Mouse (Mus musculus) brain, embryonic 18.5 days (tissue): ENCODE measurements around the gene Mdga2.

Experiments
- DNase-seq: peaks from one replicate; pipeline ENCODE4 v3.0.0-alpha.2; 2012; ENCODE audit warnings: low read depth, low spot score

Gene Mdga2

DNA sequence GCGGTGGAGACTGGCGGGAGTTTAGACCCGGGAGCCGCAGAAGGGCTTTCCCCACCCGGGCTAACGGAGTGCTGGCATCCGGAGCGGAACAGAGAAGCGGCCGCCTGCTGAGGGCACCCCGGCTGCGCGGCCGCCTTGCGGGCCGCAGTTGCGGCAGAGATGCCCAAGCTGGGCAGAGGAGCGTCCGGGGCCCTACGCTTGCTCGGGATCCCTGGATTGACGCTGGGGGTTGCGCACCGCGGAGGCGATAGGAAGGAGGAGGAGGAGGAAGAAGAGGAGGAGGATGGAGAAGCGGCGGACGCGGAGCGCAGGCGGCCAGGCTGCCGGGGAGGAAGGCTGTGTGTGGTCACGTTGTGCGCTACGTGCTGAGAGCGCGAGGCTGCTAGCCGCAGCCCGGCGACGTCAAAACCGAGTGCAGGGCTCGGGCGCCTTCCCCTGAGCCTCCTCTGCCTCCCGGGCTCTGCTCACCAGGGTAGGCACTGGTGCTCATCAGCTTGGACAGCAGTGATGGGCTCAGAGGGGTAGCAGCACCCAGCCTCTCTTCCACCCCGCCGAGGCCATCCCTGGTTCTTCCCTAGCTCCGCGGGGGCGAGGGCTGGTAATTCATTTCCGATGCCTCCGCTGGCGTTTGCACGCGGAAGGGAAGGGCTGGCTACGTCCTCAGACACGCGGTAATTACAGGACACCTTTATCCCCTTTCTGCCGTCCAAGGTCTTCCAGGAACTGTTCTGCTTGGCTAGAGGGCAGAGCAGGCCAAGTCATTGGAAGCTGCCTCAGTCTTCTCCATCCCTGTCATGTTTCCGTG lies at the start of gene Mdga2:
TSS of gene Mdga2 (minus strand) at position 329 of the 805 bp plus-strand sequence.
- peak; percentile 43 for DNase-seq

DNA sequence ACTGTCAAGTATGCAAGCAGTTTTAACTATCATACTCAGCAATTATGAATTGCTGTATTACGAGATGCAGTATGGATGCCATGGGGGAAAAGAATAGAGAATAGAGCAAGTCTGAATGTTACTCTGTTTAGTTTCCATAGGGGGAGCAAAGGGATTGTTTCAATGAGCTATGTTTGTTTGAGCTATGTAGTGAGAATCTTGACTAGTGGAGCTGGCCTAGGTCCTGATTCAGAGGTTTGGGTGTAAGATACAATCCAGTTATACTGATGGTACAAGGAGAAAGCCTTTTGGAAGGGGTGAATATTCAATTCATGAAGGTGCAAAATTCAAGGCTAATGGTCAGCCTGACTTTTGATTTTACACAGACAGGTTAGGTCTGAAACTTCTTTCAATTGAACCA lies 45.1 kb upstream of the Mdga2 start:
- no peak for DNase-seq

DNA sequence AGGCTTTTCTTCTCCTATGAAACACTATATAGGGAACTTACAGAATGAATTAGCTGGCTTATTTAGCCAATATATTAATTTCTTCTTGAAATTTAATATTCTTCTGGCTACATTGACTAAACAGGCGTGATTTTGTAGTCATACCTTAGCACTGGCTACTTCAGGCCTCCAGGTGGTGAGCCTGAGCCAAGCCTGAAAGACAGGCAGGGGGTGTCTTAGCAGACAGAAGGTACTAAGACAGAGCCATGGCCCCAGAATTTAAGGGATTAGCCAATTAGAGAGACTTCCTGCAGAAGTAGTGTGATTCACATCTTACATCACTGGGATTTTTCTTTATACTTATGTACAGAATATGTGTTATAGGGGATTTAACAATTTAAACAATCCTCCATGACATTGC lies 1.2 kb upstream of the Mdga2 start:
- no peak for DNase-seq

DNA sequence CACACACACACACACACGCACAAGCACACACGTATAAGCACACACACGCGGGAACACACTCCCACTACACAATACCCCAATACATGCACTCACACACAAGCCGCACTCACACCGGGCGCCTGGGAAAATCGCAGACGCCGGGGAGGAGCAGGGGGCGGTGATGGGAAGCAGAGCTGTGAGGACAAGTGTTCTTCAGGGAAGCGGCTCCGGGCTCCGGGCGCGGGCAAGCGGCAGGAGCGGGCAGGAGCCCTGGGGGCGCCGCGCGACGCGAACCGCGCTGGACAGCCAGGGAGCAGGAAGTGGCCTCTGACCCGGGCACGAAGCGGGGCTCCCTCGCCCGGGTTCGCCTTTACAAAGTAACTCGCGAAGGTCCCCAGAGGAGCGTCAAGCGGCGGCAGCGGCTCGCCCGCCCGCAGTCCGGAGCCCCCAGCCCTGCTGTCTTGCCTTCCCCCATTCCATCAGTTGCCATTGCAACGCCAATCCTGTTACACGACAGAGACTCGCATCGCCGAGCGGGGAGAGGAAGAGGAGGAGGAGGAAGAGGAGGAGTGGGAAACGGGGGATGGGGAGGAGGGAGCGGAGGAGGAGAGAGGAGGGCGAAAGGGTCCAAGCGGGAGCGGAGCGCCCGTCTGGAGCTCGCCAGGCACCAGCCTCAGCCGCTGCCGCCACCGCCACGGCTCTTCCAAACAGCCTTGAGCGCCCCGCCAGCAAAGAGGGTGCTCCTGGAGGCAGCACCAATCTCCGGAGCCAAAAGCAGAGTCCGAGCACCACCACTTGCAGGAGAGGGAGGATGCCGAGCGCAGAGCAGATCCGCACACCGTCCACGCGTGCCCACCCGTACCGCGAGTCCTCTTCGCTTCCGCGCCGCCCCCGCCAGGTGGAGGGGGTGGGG lies 774 bp downstream of the Mdga2 start:
- DNase-seq = peak; percentile 49

DNA sequence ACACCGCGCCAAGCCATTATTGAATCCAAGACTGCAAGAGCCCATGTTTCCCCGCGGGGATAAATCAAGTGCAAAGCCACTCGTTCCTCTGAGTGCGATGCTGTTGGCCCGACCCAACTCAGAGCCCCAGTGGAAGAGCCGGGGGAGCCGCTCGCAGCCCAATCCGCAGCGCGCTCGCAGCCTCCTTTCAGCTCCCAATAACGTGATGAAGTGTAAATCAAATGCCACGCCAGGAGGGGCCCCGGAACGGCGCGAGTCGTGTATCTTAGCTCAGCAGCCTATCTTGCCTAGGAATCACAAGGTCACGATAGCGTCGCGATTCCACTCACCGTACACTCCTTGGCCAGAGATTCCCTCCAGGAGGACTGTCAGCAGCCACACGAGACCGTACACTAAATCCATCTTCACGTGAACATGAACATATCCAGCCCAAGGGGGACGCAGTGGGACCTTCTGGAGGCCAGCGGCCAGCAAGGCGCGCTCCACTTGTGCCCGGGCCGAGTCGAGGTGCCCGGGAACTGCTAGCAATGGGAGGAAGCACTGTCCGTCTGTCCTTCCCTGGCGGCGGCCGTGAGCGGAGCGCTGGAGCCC lies 1.6 kb downstream of the Mdga2 start:
- peak; percentile 52 for DNase-seq

DNA sequence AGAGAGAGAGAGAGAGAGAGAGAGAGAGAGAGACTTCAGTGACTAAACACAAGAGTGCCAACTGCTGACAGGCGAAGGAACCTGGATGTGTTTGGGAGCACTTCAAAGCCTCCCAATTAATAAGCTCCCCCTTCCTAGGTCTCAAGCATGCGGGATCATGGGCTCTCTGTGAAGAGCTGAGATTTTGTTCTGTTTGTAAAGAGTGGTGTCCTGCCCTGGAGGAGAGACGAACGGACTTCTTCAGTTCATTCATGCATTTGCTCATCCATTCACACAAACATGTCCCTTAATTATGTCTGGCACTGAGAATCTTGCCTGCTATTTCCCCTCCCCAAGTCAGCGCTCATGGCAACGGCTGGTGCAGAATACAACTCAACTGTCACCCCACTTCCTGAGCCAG lies 2.3 kb downstream of the Mdga2 start:
- no peak for DNase-seq

DNA sequence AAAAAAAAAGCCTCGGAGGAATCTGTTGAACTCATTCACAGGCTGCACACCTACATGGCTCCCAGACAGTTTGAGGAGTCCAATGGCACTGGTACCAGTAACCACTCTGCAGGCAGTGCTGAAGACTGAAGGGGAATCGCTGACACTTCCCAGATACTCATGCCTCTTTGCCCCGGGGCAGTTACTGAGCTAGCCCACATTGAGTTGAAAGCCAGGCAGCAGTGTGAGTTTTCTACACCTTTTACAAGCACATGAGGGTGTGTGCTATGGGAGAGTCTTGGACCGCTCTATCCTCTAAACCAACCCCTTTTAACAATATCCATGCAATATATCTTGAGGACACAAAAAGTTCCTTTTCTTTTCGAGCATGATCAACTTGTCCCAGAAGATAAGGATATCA lies 2.8 kb downstream of the Mdga2 start:
- DNase-seq = no peak

DNA sequence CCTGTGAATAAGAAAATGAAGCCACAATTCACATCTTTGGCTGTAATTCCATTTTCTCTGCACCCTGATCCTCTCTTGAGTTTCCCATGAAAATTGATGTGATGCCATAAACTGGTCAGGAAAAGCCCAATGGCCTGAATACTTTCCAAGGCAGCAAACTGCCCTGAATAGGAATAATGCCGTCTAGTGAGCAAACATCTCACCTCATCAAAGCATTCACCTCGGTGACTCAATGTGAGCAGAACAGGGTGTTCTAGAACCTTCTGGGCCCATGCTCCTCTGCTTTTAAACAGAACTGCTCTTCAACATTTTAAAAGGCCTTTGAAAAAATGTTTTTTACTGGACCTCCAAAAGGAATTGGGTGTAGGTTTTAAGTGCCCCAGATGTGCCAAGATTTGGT lies 9.5 kb downstream of the Mdga2 start:
- no peak for DNase-seq

DNA sequence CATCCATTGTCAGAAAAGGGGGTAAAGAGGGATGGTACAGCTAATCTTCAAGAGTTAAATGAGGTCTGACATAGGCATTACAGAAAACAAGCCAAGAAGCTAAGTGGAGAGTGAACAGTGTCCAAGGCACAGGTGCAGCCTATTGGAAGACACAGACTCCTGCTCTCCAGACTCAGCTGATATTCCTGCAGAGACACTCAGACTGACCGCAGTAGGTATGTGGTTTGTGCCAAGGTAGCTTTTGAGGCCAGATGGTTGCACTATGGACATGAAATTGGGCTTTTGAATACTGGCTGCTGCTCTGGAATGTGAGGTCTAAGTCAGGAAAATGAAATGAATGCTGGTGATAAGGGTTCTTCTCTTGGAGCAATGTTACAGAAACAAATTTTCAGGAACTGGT lies 44.2 kb downstream of the Mdga2 start:
- no peak for DNase-seq

DNA sequence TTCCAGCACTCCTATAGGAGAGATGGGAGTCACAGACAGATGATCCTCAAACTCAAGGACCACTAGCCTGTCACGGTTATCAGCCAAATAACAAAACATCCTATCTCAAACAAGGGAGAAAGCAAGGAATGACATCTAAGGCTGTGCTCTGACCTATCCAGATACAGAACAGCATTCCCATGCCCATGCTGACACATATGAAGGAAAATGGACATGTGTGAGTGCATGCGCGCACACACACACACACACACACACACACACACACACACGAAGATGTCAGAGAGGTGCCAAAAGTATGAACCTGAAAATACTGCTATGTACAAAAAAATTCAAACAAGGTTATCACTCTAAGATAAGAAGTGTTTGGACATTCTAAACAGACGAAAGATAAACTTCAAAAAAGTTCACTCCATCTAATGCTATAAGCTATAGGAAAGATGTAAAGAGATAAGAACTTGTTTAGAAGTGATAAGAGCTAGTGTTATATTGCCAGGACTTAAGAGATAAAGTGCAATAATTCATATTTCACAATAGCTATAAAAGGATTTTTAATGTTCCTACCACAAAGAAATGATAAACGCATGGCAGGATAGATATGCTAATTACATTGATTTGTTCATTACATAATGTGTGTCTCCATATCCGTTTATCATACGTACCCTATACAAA lies 65.6 kb downstream of the Mdga2 start:
- no peak for DNase-seq

DNA sequence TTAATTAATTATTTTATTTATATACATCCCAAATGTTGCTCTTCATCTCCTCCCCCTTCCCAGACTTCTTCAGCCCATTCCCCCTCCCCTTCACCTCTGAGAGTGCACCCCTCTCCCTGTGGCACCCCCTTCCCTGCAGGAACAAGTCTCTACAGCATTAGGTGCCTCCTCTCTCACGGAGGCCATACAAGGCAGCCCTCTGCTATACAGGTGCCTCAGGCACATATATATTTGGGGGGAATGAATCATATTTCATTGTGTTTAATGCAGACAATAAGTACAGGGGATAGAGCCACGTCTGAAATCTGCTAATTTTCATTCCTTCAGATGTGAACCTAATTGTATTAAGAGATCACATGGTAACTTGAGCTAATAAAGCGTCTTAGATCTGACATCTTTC lies 69.3 kb downstream of the Mdga2 start:
- DNase-seq = no peak

DNA sequence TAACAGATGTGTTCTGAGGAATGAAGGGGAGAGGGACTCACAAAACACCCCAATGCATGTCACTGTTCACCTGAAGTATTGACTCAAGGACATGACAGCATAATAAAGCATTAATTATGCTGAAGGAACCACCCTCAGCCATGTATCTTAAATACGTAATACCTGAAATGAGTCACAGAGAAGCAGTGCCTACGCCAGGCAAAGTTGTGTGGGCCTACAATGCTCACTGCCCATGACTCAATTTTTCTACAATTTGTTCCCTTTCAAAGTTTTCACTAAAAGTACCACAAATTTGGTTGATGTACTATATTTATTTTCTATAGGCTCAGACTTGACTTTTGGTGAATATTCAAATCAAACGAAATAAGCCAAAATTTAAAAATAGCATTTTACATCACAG lies 80.7 kb downstream of the Mdga2 start:
- no peak for DNase-seq

DNA sequence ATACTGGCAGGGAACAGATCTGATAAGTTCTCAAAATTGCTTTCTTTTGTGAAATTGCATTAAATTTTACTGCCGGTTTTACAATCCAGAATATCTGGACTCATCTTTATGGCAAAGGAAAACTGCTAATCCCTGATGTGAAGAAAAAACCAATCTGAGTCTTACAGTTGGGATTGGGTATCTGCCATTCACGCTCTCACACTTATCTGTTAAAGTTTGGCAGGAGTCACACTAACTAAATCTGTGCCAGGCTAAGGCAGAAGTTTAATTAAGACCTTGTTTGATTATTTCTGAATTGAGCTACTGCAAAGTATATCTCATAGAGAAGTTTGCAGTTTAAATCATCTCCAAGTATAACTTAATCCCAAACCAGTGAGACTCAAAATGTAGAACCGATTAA lies 82.2 kb downstream of the Mdga2 start:
- DNase-seq = no peak

DNA sequence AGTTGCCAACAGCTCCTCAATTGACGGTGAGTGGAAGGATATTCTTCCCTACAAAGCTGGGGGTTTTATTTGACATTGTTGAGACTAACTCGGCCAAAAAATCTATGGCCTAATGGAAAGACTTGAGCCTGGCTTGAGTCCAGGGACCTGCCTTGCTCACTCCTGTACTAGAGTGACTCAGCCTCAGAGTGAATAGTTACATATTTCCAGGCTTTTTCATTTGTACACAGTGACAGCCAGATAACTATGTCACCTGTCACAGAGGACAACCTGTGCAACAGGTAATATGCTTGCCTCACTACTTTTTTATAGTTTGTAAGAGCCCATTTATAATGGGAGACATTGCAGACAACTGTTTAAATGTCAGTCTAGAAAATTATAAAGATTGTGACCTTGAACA lies 94.9 kb downstream of the Mdga2 start:
- DNase-seq = no peak

DNA sequence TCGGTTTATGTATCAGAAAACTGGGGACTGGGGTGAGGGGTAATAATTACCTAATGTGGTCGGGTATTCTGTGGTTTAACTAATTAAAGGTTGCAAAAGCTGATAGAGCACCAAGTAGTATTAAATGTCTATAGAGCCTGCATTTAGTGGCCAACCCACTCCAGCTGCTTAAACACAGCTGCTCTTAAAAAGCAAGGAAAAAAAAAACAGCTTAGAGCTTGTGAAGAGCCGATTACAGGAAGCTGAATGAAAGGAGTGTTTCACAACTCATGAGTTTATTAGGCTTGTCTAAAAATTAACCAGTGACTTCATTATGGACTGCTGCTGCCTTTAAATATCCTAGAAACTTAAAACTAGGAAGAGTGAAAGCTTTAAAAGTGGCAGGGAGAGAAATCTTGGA lies 98.5 kb downstream of the Mdga2 start:
- no peak for DNase-seq

DNA sequence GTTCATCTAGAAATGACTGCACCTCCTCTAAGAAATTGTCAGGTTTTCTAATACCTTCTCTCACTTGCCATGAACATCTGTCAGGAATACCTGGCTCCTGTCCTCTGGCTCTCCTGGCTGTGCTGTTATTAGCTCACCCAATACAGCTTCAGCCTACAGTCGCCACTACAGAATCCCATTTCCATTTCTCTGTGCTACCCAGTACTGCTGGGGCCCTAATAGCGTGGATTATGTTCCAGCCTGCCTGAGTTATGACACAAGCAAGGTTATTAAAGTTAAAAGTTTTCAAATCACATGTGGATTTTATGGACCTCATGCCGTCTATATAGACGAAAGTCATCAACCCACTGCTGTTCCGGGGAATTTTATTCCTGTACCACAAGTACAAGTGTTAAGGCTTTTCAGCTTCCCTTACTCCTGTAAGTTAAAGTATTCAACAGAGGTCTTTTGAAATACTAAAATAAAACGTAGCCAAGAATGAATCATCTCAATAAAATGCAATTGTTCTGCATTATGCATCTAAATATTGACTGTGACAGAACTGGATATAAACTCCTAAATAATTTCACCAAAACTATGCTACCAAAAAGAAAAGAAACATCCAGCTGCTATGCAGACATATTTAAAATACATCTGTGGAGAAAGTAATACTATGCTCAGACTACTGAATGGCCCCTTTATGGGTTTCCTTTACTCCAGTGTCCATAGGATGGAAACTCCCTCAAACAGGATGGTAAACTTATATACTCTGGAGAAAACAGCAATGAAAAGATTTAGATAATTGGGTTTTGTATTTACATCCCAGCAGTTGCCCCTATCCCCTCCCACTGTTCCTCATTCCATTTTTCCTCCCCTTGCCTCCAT lies 103.5 kb downstream of the Mdga2 start:
- DNase-seq = no peak

DNA sequence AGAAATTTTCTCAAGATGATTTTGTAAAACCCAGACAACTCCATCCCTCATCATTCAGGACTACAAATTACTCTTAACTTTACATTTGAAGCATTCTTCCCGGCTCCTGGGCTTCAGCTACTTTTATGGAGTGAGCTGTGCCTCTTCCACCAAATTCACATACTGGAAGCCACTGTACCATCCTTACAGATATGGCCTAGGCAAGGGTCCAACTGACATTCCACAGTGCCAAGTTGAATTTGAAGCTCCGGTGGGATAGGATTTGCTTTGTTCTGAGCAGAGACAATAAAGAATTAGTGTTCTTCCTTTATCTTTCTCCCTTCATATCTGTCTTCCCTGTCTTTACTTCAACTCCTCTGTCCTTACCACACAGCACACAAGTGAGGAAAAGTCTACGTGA lies 118.2 kb downstream of the Mdga2 start:
- no peak for DNase-seq

DNA sequence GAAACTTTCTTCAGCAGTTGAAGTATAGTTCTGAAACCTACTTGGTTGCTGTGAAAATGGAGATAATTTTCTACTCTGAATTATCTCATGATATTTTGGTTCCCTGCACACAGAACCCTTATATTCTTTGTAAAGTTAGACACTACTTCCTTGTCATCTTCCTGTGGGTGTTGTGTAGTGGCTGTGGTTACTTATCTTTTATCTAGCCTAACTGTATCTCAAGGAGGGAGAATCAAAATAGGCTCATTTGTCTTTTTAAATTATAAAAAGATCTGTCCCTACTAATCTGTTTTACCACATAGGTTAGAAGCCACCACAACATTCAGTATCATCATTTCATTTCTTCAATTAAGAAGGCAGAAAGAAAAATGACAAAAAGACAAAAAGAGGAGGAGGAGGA lies 127.9 kb downstream of the Mdga2 start:
- DNase-seq = no peak

DNA sequence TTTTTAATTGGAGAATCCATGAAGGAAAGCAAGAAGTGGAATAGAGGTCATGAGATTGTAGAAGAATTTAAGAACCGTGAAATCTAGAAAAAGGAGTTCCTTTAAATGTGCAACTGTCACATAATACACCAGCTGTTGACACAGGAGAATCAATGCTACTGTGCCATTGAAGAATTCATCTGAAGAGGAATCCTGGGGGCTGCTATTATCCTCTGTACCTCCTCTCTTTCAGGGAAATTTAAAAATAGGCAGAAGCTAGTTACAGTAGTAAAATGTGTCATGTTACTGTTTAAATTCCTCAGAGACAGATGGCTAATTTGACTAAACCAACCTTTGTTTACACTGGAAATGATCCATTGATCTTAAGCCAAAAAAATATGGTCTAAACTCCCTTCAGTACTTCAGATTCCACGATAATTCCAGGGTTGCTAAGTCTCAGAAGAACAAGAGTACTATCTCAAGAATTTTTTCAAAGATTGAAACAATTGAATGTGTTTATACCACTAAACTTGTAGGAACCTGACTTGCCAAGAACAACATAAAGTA lies 131.9 kb downstream of the Mdga2 start:
- peak; percentile 30 for DNase-seq

DNA sequence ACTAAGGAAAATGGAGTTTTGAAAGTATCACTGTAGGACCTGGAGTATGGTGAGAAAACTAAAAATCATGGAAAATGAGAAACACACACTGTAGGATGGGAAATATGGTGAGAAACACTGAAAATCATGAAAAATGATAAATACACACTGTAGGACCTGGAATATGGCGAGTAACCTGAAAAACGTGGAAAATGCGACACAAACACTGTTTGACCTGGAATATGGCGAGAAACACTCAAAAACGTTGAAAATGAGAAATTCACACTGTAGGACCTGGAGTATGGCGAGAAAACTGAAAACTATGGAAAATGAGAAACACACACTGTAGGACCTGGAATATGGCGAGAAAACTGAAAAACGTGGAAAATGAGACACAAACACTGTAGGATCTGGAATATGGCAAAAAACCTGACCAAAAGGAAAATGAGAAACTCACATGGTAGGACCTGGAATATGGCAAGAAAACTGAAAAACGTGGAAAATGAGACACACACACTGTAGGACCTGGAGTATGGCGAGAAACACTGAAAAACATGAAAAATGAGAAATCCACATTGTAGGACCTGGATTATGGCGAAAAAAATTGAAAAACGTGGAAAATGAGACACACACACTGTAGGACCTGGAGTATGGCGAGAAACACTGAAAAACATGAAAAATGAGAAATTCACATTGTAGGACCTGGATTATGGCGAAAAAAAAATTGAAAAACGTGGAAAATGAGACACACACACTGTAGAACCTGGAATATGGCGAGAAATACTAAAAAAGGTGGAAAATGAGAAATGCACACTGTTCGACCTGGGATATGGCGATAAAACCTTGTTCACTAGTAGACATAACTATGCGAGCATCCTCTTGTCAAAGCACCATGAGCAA lies 163.0 kb downstream of the Mdga2 start:
- DNase-seq = peak; percentile 16
